9 mouse cellular contexts compared by ENCODE assay signal in the genomic region with DNA sequence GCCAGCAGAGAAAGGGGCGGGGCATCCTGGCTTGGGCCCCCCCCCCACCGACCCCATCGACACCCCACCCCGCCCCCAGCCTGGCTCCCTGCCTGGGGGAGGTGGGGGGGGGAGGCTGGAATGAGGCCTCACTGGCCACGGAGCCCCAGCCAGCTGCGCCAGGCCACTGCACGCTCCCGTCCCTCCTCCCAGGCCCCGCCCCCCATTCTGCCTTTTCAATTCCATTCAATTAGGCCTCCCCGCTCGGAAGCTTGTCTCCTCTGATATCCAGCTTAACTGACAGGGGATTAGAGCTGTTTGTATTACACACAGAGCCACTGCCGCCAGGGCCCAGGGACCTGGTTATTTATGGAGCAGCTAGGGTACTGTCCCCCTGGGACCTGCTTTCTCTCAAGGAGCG. TPM values are rescaled to one million over a fixed set of nuclear protein-coding genes. Genes with fewer than 3 reads are reported as not detected.
DNase-seq lines count a peak whose midpoint lies in the region; ATAC-seq and TF ChIP-seq lines count a peak whose summit lies in the region.
"Had no signal": no experiment of that assay in that cellular context is flagged by ENCODE, and none has a peak within 500 bp of the region (broad histone marks: within the 10 kb centered on the region; RNA-seq: fewer than 3 reads in every experiment).

No protein-coding gene starts in this region.

- H3K36me3 ChIP-seq in forebrain, embryonic 13.5 days (ENCODE audit: poor library complexity, severe bottlenecking), result no peaks in the 10 kb centered on the region
- H3K36me3 ChIP-seq in liver, embryonic 15.5 days (replicated peaks), result no peaks in the 10 kb centered on the region

- ATAC-seq in forebrain, embryonic 13.5 days, result peak; percentile 85
- ATAC-seq in liver, embryonic 15.5 days (ENCODE audit: insufficient read depth), result peak; percentile 46; the same call in 1 of the 2 replicates
- ATAC-seq in erythroid progenitor cell, adult 5-6 weeks (replicated peaks; ENCODE audit: low FRiP score, poor library complexity, severe bottlenecking), result no peak

- peak overlapping the region; percentile 45; the same call in 1 of the 2 replicates for H3K9ac ChIP-seq in forebrain, embryonic 13.5 days
- H3K9ac ChIP-seq in liver, embryonic 15.5 days, result no peak overlapping the region

- peaks cover 44% of the 10 kb centered on the region for H3K4me1 ChIP-seq in forebrain, embryonic 13.5 days
- H3K4me1 ChIP-seq in liver, embryonic 15.5 days (replicated peaks), result peaks cover 4% of the 10 kb centered on the region
- H3K4me1 ChIP-seq in olfactory bulb, adult 2 months (ENCODE audit: control insufficient read depth, insufficient read depth, low read length), result peaks cover 27% of the 10 kb centered on the region

- peaks cover 17% of the 10 kb centered on the region; the same call in 1 of the 2 replicates for H3K27me3 ChIP-seq in forebrain, embryonic 13.5 days
- H3K27me3 ChIP-seq in liver, embryonic 15.5 days, result peaks cover 3% of the 10 kb centered on the region; the same call in 1 of the 2 replicates

- peak; percentile 70 for DNase-seq in layer of hippocampus, adult 11-12 months (ENCODE audit: low spot score)
- no peak for DNase-seq in layer of hippocampus, adult 9-10 months (ENCODE audit: low spot score)
- peak; percentile 66 to 73 for DNase-seq in heart, postnatal 14 days
- peak; percentile 56 to 75 for DNase-seq in kidney, postnatal 36 days

- 2% methylated on average over 11 of the region's 13 CpGs for WGBS in forebrain, embryonic 13.5 days
- 9% methylated on average over 9 of the region's 13 CpGs for WGBS in liver, embryonic 15.5 days (ENCODE audit: insufficient replicate concordance)
- WGBS in olfactory bulb, adult 2 months, result 25% methylated on average over 12 of the region's 13 CpGs

- TF ChIP-seq CTCF in olfactory bulb, adult 2 months (IDR thresholded peaks at IDR 0.05; ENCODE audit: insufficient read depth, low read depth, low read length), result no peak

- peak overlapping the region; percentile 24 for H3K4me3 ChIP-seq in forebrain, embryonic 13.5 days
- peak overlapping the region; percentile 17; the same call in 1 of the 2 replicates for H3K4me3 ChIP-seq in liver, embryonic 15.5 days (replicated peaks)
- H3K4me3 ChIP-seq in olfactory bulb, adult 2 months (ENCODE audit: insufficient read depth, low read depth, low read length), result no peak overlapping the region
- H3K4me3 ChIP-seq: erythroblast, embryonic 14.5 days had no signal

- peak overlapping the region; percentile 91 for H3K27ac ChIP-seq in forebrain, embryonic 13.5 days
- no peak overlapping the region for H3K27ac ChIP-seq in liver, embryonic 15.5 days (replicated peaks)
- peak overlapping the region; percentile 10; the same call in 1 of the 2 replicates for H3K27ac ChIP-seq in olfactory bulb, adult 2 months (ENCODE audit: insufficient read depth, low read depth, low read length)

- no peak for TF ChIP-seq POLR2A in olfactory bulb, adult 2 months (IDR thresholded peaks at IDR 0.05; ENCODE audit: insufficient read depth, low read depth, low read length)

- intact Hi-C loops in heart, postnatal 14 days (cut with DNase I), result loop anchor here (5.0 kb wide), 1 partner anchor 50 kb away; no protein-coding TSS in a partner anchor

- peak overlapping the region; percentile 50 for H3K4me2 ChIP-seq in forebrain, embryonic 13.5 days
- peak overlapping the region; percentile 54 for H3K4me2 ChIP-seq in liver, embryonic 15.5 days

- H3K9me3 ChIP-seq in forebrain, embryonic 13.5 days (replicated peaks), result peaks cover 6% of the 10 kb centered on the region; the same call in 1 of the 2 replicates
- H3K9me3 ChIP-seq in liver, embryonic 15.5 days (replicated peaks), result no peaks in the 10 kb centered on the region

RNA-seq across cellular contexts. Expression of a gene that starts 23.4 kb away (rescaled TPM):
- 44.4 and 50.7 TPM in 2 replicates for polyA plus RNA-seq in forebrain, embryonic 13.5 days (2015; fragmentation: Nextera tagmentation; extraction: Ambion mirVana)
- total RNA-seq in heart, postnatal 14 days (2021), result 10 to 100 TPM in 1 of 2 experiments, 1 to 10 TPM in 1; 9.9 to 11.7 TPM
- polyA plus RNA-seq in liver, embryonic 15.5 days (2015; fragmentation: Nextera tagmentation; extraction: Ambion mirVana), result 32.7 TPM in 2 replicates
- polyA plus RNA-seq in olfactory bulb, adult 2 months (2012; ENCODE audit: insufficient read depth, insufficient read length, low replicate concordance, missing spikeins), result not detected in 2 replicates
- total RNA-seq in erythroid progenitor cell, adult 5-6 weeks (2015; ENCODE audit: low replicate concordance), result 2.9 TPM in 1 of 2 replicates, not detected in the other
- not detected in 2 replicates for total RNA-seq in erythroid progenitor cell, adult 5-6 weeks (2017; ENCODE audit: low replicate concordance)

RNA-seq across cellular contexts. Expression of a gene that starts 23.6 kb away (rescaled TPM):
- polyA plus RNA-seq in forebrain, embryonic 13.5 days (2015; fragmentation: Nextera tagmentation; extraction: Ambion mirVana), result 18.9 and 20.8 TPM in 2 replicates
- 10 to 100 TPM; 11.0 to 11.3 TPM for total RNA-seq in heart, postnatal 14 days (2021)
- polyA plus RNA-seq in liver, embryonic 15.5 days (2015; fragmentation: Nextera tagmentation; extraction: Ambion mirVana), result 10.3 and 11.0 TPM in 2 replicates
- not detected in 2 replicates for polyA plus RNA-seq in olfactory bulb, adult 2 months (2012; ENCODE audit: insufficient read depth, insufficient read length, low replicate concordance, missing spikeins)
- 1.1 and 1.7 TPM in 2 replicates for total RNA-seq in erythroid progenitor cell, adult 5-6 weeks (2015; ENCODE audit: low replicate concordance)
- 1.1 and 3.3 TPM in 2 replicates for total RNA-seq in erythroid progenitor cell, adult 5-6 weeks (2017; ENCODE audit: low replicate concordance)

Comparison
In these comparisons a context has a peak if more than half of its experiments do, and no peak if none do; other contexts are left out.
1. RNA of a gene that starts 23.4 kb away (polyA plus RNA-seq): 44.4 to 50.7 TPM in forebrain, embryonic 13.5 days and 32.7 TPM in liver, embryonic 15.5 days; not detected in olfactory bulb, adult 2 months; every median in the first group is over 10 times any median in the second.
2. RNA of a gene that starts 23.6 kb away (polyA plus RNA-seq): 18.9 to 20.8 TPM in forebrain, embryonic 13.5 days and 10.3 to 11.0 TPM in liver, embryonic 15.5 days; not detected in olfactory bulb, adult 2 months; every median in the first group is over 10 times any median in the second.